Mouse (Mus musculus) hindbrain, embryonic 12.5 days (tissue): Measurements from ENCODE around the gene Ifngr1. TPM values are rescaled to one million over a fixed set of nuclear protein-coding genes. Genes with fewer than 3 reads are reported as not detected.

ENCODE experiments used
- polyA plus RNA-seq: library from polyadenylated mRNA; unstranded; fragments of >200 nt; fragmentation: Nextera tagmentation; extraction: Ambion mirVana; gene quantifications from 2 replicates; pipeline ENCODE4 v1.2.1, GENCODE M21; 2016

The Ifngr1 gene
- polyA plus RNA-seq, 1 experiment from 2014 or later: 30.9 TPM

Other genes starting within 250 kb of the Ifngr1 start
- 40.8 and 46.1 TPM in 2 replicates for gene Olig3, start 235.4 kb upstream of the Ifngr1 start, polyA plus RNA-seq
- gene Il22ra2, start 30.0 kb downstream of the Ifngr1 start, polyA plus RNA-seq: not detected in 2 replicates
- 0.09 TPM in 1 of 2 replicates, not detected in the other for gene Il20ra, start 120.6 kb downstream of the Ifngr1 start, polyA plus RNA-seq